Mouse (Mus musculus) forebrain, embryonic 11.5 days (tissue): ENCODE results near the gene Rfx7. TPM values are rescaled to one million over a fixed set of nuclear protein-coding genes. Genes with fewer than 3 reads are reported as not detected.

ENCODE experiments used
- ATAC-seq: fragments of 200-750 bp; cut with Nextera tagmentation; replicated peaks from 2 replicates; pipeline ENCODE4 v1.8.0; 2017; ENCODE audit warnings: moderate TSS enrichment; ENCODE audit not compliant: low FRiP score
- DNase-seq: peaks from one replicate; pipeline ENCODE4 v3.0.0-alpha.2; 2017; ENCODE audit warnings: low spot score
- H3K27ac ChIP-seq: fragments of 300-500 bp; sonication (generic); 2 replicates; pipeline ENCODE4 v1.5.1; 2014; ENCODE audit warnings: low read depth, low read length
- H3K27me3 ChIP-seq: fragments of 300-500 bp; sonication (generic); 2 replicates; pipeline ENCODE4 v1.6.1; 2014; ENCODE audit warnings: mild to moderate bottlenecking, low read length, mixed read lengths; ENCODE audit not compliant: control insufficient read depth, insufficient read depth
- H3K36me3 ChIP-seq: fragments of 300-500 bp; sonication (generic); 2 replicates; pipeline ENCODE4 v1.6.1; 2014; ENCODE audit warnings: mild to moderate bottlenecking, low read length, moderate library complexity, mixed read lengths; ENCODE audit not compliant: control insufficient read depth, insufficient read depth
- H3K4me1 ChIP-seq: fragments of 300-500 bp; sonication (generic); replicated peaks from 2 replicates; pipeline ENCODE4 v1.6.1; 2014; ENCODE audit warnings: low read length, mixed read lengths; ENCODE audit not compliant: control insufficient read depth, insufficient read depth
- H3K4me2 ChIP-seq: fragments of 300-500 bp; sonication (generic); 2 replicates; pipeline ENCODE4 v1.6.1; 2014; ENCODE audit warnings: low read depth, mild to moderate bottlenecking, low read length, moderate library complexity, mixed read lengths; ENCODE audit not compliant: severe bottlenecking
- H3K4me3 ChIP-seq: fragments of 300-500 bp; sonication (generic); 2 replicates; pipeline ENCODE4 v1.5.1; 2014; ENCODE audit warnings: low read depth, low read length
- H3K9ac ChIP-seq: fragments of 300-500 bp; sonication (generic); 2 replicates; pipeline ENCODE4 v1.6.1; 2014; ENCODE audit warnings: low read length
- H3K9me3 ChIP-seq: fragments of 300-500 bp; sonication (generic); 2 replicates; pipeline ENCODE4 v1.6.1; 2016; ENCODE audit warnings: low read length, mixed read lengths; ENCODE audit not compliant: control insufficient read depth
- whole genome bisulfite sequencing: fragments of 180-500 bp; shearing (Covaris S2); extraction: QIAGEN DNeasy Blood & Tissue Kit; methylation state at CpG from one replicate; pipeline ENCODE4 v1.1.7; 2014; 5-methylcytosine and 5-hydroxymethylcytosine counted together
- polyA plus RNA-seq: library from polyadenylated mRNA; unstranded; fragments of >200 nt; fragmentation: Nextera tagmentation; extraction: Ambion mirVana; gene quantifications from 2 replicates; pipeline ENCODE4 v1.2.1, GENCODE M21; 2014

Gene Rfx7
- polyA plus RNA-seq, 1 experiment from 2014 or later = 28.0 TPM

DNA sequence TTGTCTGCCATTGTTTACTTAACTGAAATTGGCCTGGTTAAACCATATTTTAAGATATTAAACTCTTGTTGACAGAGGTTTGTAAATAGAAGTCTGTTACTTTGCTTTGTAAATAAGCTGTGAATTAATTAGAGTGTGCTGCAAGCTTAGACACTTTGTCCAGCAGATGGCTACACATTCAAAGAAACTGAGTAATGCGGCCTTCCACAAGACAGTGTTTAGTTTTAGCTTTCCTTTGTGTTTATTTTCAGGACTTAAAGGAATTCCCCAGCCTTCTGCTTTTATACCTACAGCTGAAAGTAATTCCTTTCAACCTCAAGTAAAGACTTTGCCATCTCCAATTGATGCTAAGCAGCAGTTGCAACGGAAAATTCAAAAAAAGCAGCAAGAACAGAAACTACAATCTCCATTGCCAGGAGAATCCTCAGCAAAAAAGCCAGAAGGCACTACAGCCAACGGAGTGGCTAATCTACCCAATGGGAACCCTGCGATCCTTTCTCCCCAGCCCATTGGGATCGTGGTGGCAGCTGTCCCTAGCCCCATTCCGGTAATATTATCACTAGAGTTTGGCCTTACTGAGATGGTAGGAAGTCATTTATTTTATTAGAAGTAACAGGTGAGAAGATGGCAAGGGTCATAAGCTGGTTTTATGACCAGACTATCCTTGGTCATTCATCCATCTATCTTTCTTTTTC, 82.9 kb downstream of the Rfx7 start:
- H3K9me3 ChIP-seq = no peaks in the 10 kb centered on the region
- H3K4me3 ChIP-seq = no peak overlapping the region
- peaks cover 9% of the 10 kb centered on the region; the same call in 1 of the 2 replicates for H3K36me3 ChIP-seq
- no peak overlapping the region for H3K27ac ChIP-seq
- no peak for DNase-seq
- no peak overlapping the region for H3K9ac ChIP-seq
- no peak overlapping the region for H3K4me2 ChIP-seq
- no peaks in the 10 kb centered on the region for H3K4me1 ChIP-seq
- ATAC-seq = no peak
- WGBS = 80% methylated on average over 6 of the region's 6 CpGs
- H3K27me3 ChIP-seq = no peaks in the 10 kb centered on the region

- 92% methylated on average over 3 of the region's 3 CpGs for WGBS
- no peak overlapping the region for H3K27ac ChIP-seq
- no peaks in the 10 kb centered on the region for H3K9me3 ChIP-seq
- H3K4me1 ChIP-seq = no peaks in the 10 kb centered on the region
- H3K27me3 ChIP-seq = no peaks in the 10 kb centered on the region
- peaks cover 9% of the 10 kb centered on the region; the same call in 1 of the 2 replicates for H3K36me3 ChIP-seq
- H3K4me3 ChIP-seq = no peak overlapping the region
- no peak overlapping the region for H3K9ac ChIP-seq
- ATAC-seq (no peak), DNase-seq (no peak)
- H3K4me2 ChIP-seq = no peak overlapping the region
These were observed 86.0 kb downstream of the Rfx7 start for GRCm38 (mm10) chr9:72618037-72618436.

- Histone ChIP-seq H3K4me3 (no peak overlapping the region), H3K36me3 (peaks cover under 1% of the 10 kb centered on the region; the same call in 1 of the 2 replicates), H3K27ac (no peak overlapping the region), H3K4me1 (no peaks in the 10 kb centered on the region), H3K9ac (no peak overlapping the region), H3K4me2 (no peak overlapping the region), H3K9me3 (no peaks in the 10 kb centered on the region), H3K27me3 (no peaks in the 10 kb centered on the region)
- WGBS = 93% methylated on average over 1 of the region's 1 CpGs
- DNase-seq (no peak), ATAC-seq (no peak)
These were observed 91.6 kb downstream of the Rfx7 start for GRCm38 (mm10) chr9:72623605-72624004.

DNA sequence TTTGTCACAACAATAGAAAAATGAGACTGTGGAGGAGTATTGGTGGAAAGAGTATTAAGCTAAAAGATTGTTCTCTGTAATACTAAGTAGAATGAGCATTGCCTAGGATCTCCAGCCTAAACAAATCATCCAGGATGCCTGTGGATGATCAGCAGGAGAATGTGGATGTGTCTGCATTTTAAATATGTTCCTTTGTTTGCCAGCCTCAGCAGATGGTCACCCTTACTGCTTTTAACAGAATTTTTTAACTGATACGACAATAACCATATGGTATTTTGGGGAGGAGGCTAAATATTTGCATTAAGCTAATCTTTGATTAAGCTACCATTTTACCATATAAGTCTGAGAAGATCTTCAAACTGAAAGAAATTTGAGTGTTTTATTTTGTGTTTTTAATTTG, 95.6 kb downstream of the Rfx7 start:
- no peak for ATAC-seq

GRCm38 (mm10) chr9:72628591-72628990, 96.6 kb downstream of the Rfx7 start:
- 38% methylated on average over 2 of the region's 2 CpGs for WGBS
- no peaks in the 10 kb centered on the region for H3K9me3 ChIP-seq
- no peaks in the 10 kb centered on the region for H3K27me3 ChIP-seq
- DNase-seq (no peak), ATAC-seq (no peak)
- no peaks in the 10 kb centered on the region for H3K36me3 ChIP-seq
- H3K9ac ChIP-seq = no peak overlapping the region
- no peak overlapping the region for H3K4me2 ChIP-seq
- no peaks in the 10 kb centered on the region for H3K4me1 ChIP-seq
- no peak overlapping the region for H3K4me3 ChIP-seq
- H3K27ac ChIP-seq = no peak overlapping the region

More for the DNA sequence above, 95.6 kb downstream of the Rfx7 start:
- H3K27me3 ChIP-seq = no peaks in the 10 kb centered on the region
- H3K27ac ChIP-seq = no peak overlapping the region
- H3K4me2 ChIP-seq = no peak overlapping the region
- no peak overlapping the region for H3K9ac ChIP-seq
- no peaks in the 10 kb centered on the region for H3K9me3 ChIP-seq
- no peak overlapping the region for H3K4me3 ChIP-seq
- no peaks in the 10 kb centered on the region for H3K36me3 ChIP-seq
- 75% methylated on average over 1 of the region's 1 CpGs for WGBS
- DNase-seq = no peak
- no peaks in the 10 kb centered on the region for H3K4me1 ChIP-seq

DNA sequence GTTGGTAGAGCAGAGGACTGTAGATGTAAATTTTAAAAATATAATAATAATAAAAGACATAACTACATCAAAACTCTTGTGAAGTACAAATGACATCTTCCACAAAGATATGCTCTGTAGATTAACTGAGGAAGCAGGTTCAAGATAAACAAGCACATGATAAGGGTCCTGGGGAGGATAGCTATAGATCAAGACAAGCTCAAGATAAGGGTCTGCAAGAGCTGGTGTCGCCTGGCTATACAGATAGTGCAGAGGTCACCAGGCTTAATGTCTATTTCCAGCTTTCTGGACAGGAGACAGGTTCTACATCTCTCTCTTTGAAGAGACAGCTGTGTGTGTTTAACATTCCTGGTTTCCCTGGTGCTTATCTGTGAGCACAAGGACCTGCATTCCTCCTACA, 100.2 kb downstream of the Rfx7 start:
- Histone ChIP-seq H3K36me3 (no peaks in the 10 kb centered on the region), H3K4me2 (no peak overlapping the region), H3K4me1 (no peaks in the 10 kb centered on the region), H3K9me3 (no peaks in the 10 kb centered on the region), H3K4me3 (no peak overlapping the region), H3K27me3 (no peaks in the 10 kb centered on the region), H3K27ac (no peak overlapping the region), H3K9ac (no peak overlapping the region)
- ATAC-seq (no peak), DNase-seq (no peak)
- 75% methylated on average over 1 of the region's 1 CpGs for WGBS

DNA sequence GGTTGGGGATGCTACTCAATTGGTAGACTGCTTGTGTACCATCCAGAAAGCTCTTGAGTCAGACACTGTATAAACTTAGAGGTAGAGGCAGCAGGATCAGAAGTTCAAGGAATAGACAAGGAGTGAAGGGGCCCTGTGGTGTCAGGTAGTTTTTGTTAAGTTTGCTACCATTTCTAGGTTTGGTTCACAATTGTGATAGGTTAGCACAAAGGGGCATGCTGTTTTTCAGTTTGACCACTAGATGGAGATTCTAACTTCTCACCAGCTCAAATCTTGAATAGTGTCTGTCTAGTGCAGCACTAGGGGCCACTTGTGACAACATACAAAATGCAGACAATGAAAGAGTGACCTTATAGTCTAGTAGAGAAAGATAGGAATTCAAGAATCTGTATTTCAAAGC, 103.1 kb downstream of the Rfx7 start:
- Histone ChIP-seq H3K9me3 (no peaks in the 10 kb centered on the region), H3K27me3 (no peaks in the 10 kb centered on the region), H3K9ac (no peak overlapping the region), H3K27ac (no peak overlapping the region), H3K4me2 (no peak overlapping the region), H3K4me1 (peaks cover 2% of the 10 kb centered on the region; the same call in 1 of the 2 replicates), H3K36me3 (no peaks in the 10 kb centered on the region), H3K4me3 (no peak overlapping the region)
- ATAC-seq (no peak), DNase-seq (no peak)

- no peak overlapping the region for H3K9ac ChIP-seq
- no peak overlapping the region for H3K4me3 ChIP-seq
- DNase-seq (no peak), ATAC-seq (no peak)
- no peak overlapping the region for H3K4me2 ChIP-seq
- no peaks in the 10 kb centered on the region for H3K36me3 ChIP-seq
- H3K27me3 ChIP-seq = no peaks in the 10 kb centered on the region
- H3K9me3 ChIP-seq = no peaks in the 10 kb centered on the region
- peaks cover 13% of the 10 kb centered on the region for H3K4me1 ChIP-seq
- H3K27ac ChIP-seq = no peak overlapping the region
- WGBS = 85% methylated on average over 7 of the region's 7 CpGs
These were observed 104.5 kb downstream of the Rfx7 start for GRCm38 (mm10) chr9:72636547-72636946.

DNA sequence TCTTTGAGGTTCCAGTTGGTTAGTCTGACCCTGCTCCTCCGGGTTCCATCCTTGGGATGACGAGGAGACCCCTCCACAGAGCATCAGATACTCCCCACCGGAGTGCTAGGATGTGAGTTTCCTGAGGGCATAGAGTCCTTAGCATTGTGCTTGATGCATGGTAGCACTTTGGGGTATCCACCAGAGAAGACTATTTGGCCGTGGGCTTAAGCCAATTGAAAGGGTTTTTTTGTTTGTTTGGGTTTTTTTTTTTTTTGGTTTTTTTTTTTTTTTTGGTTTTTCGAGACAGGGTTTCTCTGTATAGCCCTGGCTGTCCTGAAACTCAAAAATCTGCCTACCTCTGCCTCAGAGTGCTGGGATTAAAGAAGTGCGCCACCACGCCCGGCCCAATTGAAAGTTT, 105.2 kb downstream of the Rfx7 start:
- peaks cover 13% of the 10 kb centered on the region for H3K4me1 ChIP-seq
- H3K4me3 ChIP-seq = no peak overlapping the region
- H3K27me3 ChIP-seq = no peaks in the 10 kb centered on the region
- ATAC-seq = no peak
- DNase-seq = no peak
- no peak overlapping the region for H3K9ac ChIP-seq
- H3K36me3 ChIP-seq = no peaks in the 10 kb centered on the region
- WGBS = 88% methylated on average over 8 of the region's 8 CpGs
- no peak overlapping the region for H3K27ac ChIP-seq
- no peaks in the 10 kb centered on the region for H3K9me3 ChIP-seq
- H3K4me2 ChIP-seq = no peak overlapping the region
